Mouse (Mus musculus) adrenal gland, postnatal 14 days (tissue): ENCODE data around the gene Clps. TPM values are rescaled to one million over a fixed set of nuclear protein-coding genes. Genes with fewer than 3 reads are reported as not detected.

Experiments
- DNase-seq: peaks from one replicate; pipeline ENCODE4 v3.0.0; 2021; ENCODE audit warnings: mixed read lengths
- total RNA-seq: library from RNA; stranded (reverse); gene quantifications from 2 replicates; pipeline ENCODE4 v1.2.3, GENCODE M21; 2021

Clps gene
- total RNA-seq, 1 experiment from 2014 or later: not detected

DNA sequence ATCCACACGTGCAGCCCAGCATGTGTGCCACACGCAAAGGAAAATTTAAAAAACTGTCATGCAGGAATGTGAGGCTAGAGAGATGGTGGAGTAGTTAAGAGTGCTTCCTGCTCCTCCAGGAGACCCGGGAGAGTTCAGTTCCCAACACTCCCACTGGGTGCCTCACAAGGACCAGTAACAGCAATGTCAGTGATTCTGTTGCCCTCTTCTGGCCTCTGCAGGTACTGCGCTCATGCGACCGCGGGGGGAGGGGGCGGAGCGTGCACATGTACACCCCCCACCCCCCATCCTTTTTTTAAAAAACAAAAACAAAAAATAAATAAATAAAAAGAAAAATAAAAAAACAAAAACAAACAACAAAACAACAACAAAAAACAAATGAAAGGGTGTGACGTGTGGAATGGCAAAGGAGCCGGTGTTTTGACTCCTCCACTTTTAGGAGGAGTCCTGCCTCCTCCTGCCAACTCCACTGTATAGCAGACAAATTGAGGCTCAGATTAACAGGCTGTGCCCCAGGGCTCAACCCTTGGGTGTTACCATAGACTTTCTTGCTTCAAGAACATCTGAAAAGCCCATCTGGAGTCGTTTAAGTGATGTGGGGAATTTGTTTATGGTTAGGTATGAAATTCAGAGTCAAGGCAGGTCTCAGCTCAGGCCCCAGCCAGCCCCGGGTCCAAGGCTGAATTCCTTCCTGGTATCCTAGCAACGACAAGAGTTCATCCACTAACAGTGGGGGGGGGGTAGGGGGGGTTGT is 7.3 kb downstream of the Clps start:
- peak; percentile 85 for DNase-seq

DNA sequence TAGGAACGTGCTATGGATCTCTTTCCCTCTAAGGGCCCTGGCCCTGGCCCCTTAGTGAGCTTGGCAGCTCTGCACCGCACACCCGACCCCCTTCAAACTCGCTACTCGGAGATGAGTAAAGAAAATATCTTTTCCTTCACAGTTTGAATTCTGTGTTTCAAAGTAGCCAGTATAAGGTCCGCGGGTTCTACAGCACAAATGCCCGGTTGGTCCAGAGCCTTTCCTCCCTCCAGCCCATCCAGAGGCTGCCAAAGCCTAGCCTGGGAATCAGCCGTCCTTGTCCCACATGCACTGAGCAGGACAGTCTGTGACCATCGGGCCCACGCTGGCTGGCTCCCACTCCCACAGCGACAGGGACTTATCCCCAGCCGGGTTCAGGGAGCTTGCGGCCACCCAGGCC is 11.5 kb downstream of the Clps start, which contains the start of gene Clpsl2:
Gene Clpsl2, plus strand, starts transcription at position 301 of the 400 bp plus-strand sequence.
- DNase-seq: no peak

DNA sequence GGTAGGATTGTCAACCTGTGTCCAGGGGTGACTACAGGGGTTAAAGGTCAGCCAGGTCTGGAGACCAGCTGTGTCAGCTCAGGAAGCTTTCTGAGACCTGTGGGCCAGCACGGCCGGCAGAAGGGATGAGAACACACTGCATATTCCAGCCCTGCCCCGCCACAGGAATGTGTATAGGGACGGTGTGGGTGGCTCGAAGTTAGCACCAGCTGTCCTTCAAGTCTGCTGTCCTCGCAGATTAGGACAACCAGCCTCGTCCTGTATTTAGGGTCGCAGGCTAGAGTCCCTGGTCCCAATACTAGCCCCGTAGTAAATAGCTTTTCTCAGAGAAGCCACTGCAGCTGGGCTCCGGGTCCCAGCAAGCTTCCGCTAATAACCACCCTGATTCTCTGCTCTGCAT is 12.0 kb downstream of the Clps start:
- no peak for DNase-seq

DNA sequence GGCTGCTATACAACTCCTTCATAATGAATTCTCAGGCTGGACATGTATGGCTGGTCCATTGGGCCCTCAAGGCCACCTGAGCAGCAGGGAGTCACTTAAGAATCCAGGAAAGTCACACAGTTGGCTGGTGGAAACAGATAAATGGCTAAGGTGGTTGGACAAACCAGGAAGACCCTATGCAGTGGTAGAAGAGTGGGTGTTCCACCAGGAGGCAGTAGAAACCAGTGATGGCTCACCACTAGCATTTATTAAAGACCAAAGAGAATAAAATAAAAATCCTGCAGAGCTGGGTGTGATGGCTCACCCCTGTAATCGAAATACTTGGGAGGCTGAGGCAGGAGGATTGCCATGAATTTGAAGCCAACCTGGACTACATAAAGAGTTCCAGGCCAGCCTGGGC is 13.6 kb downstream of the Clps start:
- DNase-seq: peak; percentile 48

DNA sequence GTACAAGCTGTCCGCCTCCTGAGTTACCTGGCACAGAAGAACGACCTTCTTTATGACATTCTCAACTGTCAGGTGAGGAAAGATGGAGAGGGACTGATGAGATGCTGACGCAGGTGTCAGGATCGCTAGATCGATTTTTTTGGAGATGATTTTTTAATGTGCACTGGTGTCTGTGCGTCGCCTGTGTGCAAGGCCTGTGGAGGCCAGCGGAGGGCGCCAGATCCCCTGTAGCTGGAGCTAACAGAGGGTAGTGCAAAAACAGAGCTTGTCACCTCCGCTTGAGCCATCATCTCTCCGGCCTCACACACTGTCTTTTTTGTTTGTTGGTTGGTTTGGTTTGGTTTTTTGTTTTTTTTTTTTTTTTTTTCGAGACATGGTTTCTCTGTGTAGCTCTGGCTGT is 22.7 kb downstream of the Clps start:
- DNase-seq: no peak

DNA sequence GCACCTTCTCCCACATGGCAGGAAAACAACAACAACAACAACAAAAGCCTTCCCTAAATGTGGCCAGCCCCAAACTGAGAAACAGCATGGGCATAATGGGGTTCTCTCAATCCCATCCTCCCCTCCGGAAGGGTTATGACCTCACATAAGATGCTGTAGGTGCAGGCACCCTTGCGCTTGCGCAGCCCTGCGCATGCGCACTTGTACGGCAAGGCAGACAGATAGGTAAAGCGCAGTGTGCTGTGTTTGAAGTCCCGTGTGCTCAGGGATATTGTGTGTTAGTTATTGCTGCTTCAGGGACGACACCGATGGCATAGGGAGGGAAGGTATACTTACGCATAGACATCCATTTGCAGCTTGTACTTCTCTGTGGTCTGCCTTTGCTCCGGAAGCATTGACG is 27.2 kb downstream of the Clps start:
- DNase-seq: no peak

DNA sequence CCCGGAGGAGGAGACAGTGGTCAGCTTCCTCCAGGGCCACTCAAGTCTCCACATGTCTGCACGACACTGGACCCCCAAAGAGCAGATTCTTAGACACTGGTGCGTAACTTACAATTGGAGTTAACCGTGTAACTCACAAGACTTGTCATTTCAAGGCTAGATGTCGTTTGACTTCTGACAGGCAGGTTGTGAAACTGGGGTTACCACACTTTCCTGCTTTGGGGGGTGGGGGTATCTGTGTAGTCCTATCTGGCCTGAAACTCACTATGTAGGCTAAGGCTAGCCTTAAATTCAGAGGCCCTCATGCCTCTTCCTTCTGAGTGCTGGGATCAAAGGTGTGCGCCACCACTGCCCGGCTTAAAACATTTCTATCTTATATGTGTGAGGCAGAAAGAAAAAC is 28.0 kb downstream of the Clps start:
- DNase-seq: no peak

DNA sequence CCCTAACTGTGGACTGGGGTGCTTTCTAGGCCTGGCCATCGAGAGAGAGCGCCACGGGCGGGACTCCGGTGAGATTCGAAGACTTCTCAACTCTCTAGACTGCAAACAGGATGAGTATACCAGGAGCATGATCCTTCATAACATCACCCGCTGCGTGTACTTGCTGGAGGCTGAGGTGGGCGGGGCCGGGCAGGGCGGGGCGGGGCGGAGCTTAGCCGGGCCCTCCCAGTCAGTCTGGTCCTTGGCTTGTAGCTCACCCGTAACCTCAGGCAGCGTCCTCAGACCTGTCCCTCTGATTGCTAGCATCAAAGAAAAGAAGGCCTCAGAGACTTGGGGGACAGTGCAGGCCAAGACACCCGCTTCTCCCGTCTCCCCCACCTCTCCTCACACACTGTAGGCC is 28.6 kb downstream of the Clps start:
- DNase-seq: no peak

DNA sequence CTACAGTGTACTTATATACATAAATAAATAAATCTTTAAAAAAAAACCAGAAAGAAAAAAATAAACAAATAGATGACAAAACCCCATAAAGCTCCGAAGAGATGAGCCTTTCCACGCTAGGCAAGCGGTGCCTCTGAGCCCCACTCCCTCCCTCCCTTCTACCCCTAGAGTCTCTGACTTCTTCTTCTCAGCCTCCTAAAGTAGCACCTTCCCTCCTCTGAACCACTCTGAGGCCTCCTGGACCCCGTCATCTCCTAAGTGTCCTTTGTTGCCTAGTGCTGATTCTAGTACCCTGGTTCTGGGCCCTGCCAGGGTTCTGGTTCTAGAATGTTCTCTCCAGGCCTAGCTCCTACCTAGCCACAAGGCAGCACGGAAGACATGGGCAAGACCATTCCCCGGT is 30.1 kb downstream of the Clps start, which contains the start of gene Armc12:
Gene Armc12, plus strand, starts transcription at position 301 of the 400 bp plus-strand sequence.
- DNase-seq: no peak

DNA sequence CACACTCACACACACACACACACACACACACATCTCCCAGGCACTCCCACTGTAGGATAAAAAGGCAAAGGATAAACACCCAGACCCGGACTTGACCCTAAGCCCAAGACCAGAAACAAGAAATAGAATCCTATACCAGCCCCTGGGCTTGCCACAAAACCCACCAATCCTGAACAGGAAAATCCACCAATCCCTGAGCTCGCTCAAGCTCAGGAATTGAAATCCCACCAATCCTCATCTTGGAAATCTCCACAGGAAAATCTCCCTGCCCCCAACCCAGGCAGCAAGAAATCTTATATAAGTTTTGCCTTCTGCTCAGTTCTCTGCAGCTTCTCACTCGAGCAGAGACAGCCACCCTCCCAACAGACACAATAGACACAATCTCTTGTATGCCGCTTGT is 31.4 kb downstream of the Clps start:
- no peak for DNase-seq

DNA sequence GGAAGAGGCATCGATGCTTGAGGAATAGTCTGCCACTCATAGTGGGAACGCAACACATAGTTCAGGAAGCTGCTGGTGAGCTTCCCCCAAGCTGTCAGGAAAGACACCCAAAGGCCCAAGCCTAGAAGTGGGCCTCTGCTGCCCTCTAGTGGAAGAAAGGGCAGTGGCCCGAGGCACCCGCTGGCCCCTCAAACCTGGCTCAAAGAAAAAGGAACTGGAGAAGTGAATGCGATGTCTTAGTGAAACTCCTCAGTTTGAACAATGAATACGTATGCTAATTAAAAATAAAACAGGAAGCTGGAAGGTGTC is 32.6 kb downstream of the Clps start:
- DNase-seq: peak; percentile 93

DNA sequence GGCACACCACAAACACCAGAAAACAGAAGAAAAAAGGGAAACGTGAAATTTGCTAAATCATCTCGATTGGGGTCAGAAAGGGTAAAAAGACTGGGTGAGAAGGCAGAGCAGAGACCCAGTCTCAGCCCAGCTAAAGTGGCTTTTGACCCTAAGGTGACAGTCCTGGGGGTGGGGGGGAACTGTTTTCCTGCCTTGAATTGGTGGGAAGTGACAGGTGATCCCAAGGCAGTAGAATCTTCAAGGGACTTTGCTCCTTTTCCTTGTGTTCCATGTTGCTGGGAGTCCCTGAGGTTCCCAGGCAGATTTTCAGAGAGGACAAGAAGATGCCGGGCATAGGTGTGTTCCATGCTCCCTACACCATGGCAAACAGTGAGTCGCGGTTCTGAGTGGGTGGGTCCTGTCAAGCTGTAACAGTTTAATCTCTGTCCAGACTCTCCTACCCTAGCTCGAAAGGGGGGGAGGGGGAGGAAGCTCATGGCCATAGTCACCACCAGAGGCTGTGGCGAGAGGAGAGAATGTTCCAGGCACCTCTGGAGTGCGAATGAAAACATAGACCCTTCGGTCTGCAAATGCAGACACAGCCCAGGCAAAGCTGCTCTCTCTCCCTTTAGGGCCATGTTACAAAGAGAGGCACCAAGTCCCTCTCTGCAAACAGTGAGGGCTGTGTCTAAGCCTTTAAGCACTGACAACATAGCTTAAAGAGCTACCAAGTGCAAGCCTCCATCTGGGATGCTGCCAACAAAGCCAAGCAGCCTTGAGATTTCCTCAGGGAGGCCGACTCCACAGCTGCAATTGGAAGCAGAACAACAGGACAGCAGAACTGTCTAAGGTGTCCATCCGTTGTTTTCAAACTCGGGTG is 33.2 kb downstream of the Clps start:
- peak; percentile 86 for DNase-seq

DNA sequence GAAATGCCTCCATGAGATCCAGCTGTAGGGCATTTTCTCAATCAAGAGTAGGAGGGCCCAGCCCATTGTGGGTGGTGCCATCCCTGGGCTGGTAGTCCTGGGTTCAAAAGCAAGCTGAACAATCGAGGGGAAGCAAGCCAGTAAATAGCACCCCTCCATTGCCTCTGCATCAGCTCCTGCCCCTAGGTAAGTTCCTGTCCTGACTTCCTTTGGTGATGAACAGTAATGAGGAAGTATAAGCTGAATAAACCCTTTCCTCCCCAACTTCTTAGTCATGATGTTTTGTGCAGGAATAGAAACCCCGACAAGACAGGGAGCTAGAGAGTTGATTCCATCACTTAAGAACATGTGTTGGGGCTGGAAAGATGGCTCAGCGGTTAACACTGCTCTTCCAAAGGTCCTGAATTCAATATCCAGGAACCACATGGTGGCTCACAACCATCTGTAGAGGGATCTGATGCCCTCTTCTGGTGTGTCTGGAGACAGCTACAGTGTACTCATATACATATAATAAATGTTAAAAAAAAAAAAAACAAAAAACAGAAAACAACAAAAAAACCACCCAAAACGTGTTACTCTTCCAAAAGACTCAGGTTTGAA is 35.6 kb downstream of the Clps start:
- DNase-seq: no peak

DNA sequence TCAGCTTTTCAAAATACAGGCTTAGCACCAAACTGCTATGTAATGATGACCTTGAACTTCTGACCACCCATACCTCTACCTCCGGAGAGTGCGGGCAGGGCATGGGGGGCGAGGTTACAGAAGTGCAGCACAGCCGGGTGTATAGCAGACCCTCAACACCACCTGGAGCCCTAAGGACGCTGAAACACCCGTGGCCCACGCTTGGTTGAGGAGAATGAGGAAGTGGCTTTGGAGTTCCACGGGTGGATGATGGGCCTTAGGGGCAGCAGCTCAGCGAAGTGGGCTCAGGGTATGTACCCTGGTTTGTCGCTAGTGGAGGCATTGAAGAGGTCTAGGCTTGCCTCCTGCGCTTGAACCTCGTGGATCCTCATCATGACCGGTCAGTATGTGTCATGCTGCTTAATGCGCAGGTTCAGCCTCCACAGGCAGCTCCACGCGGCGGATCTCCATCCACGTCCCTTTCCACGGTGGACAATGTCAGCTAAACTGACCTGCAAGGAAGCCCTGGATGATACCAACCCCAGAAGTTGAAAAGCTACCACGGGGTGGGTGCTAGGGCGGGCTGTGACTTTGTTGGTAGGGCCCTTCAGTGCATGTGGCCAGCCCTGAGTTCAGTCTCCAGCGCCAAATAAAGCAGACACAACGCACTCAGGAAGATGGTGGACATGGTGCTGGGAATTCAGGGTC is 36.4 kb downstream of the Clps start:
- no peak for DNase-seq

DNA sequence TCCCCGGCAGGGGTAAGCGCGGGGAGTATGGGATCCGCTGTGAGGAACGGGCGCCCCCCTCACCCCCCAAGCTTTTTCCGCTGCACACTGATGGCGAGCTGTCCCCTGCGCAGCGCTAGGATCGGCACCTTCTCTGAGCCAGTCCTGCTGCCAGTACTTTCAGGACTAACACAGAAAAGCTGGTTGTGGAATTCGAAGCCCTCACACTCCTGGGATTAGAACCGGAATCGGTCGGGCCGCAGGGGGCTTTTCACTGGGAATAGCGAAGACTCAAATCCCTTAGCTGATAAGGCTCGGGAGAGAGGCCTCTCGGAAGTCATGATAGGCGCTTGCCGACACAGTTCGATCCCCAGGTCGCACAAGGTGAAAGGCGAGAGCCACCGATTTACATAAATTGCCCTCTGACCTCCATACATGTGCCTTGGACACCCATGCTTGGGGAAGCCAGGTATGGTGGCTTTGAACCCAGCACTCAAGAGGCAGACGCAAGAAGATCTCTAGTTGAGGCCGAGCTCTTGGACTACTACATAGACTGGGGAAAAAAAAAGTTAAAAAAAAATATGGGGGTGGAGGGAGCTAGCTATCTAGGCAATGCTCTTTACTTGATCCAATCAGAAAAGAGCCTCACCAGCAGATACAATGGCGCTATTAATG is 37.1 kb downstream of the Clps start:
- DNase-seq: no peak

DNA sequence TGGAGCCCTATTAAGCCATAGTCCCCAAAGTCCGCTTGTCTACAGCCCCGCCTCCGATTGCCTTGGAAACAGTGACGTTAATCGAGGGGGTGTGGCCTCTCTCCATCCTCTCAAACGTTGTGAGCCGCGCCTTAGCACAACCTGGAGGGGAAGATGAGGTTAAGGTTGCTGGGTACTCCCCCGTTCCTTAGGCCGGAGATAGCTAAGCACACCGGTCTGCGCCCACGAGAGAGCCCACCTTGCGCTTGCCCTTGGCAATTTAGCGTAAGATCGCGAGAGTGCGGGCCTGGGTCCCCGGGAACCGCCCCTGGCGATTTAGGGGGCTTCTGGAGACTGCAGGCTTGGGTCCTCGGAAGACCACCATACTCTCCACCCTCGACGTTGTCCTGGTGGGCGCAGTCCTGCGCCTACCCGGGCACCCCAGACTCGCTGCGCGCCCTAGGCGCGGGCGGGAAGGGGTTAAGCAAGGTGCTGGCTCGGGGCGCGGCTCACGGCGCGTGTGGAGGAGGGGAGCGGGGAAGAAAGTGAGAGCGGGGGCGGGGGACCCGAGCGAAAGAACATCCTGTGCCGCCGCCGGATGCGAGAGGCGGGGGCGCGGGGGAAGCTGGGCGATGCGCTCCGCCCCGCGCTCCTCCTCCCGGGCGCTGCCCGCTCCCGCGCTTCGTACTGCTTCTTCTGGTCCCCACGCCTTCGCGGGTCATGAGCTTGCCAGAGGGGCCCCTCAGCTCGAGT is 37.8 kb downstream of the Clps start:
- DNase-seq: peak; percentile 95

DNA sequence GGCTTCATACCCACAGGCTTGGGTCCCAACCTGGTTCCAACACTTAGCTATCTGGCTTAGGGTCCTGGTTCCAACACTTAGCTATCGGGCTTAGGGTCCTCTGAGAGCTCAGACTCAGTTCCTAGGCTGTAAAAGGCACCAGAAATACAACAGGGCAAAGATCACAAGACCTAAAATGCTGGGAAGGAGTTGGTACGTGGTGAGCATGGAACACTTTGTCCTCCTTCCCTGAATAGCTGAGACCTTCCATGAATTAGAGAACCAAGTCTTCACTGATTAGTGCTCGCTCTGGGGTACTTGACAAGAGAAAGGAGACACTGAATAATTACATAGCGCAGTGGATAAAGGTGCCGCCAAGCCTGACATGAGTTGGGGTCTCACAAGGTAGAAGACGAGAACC is 38.6 kb downstream of the Clps start:
- DNase-seq: no peak

DNA sequence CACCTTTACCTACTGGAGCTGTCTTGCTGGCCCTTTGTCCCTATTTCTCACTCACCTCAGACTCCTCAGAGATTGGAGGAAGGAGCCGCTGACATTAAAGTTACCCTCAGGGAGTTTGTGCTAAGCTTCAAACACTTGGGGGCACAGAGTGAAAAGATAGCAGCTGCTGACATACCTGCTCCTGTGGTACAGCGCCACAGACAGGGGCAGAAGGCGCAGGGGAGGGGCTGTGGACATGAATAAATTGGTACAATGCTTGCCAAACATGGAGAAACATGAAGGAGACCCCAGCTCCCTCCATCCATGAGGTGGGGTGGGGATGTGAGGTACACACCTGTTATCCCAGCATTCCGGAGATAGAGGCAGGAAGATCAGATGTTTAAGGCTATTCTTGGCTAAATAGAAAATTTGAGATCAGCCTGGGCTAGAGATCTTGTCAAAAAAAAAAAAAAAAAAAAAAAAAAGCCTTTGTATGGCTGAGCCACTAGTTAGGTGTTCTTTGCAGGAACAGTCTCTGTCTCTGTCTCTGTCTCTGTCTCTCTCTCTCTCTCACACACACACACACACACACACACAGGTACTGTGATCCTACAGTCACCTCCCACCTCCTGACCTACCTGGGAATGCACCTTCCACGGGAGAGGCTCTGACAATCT is 39.4 kb downstream of the Clps start:
- DNase-seq: no peak

DNA sequence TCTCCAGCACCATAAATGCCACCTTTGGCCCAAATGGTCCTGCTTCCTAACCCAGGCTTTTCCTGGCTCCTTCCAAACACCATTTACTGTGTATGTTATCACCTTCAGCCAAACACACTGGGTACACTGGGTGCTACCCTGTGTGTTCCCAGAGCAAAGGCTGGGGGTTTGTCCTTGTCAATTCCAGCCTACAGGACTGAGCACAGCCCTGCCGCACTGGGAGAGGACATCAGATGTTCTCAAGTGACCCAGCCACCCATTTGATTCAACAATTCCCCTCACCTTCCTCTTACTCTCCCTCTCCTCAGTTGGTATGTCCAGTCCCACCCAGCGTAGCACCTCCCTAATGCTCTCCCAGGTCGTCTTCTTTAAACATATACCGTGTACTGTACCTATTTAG is 40.0 kb downstream of the Clps start:
- DNase-seq: no peak

DNA sequence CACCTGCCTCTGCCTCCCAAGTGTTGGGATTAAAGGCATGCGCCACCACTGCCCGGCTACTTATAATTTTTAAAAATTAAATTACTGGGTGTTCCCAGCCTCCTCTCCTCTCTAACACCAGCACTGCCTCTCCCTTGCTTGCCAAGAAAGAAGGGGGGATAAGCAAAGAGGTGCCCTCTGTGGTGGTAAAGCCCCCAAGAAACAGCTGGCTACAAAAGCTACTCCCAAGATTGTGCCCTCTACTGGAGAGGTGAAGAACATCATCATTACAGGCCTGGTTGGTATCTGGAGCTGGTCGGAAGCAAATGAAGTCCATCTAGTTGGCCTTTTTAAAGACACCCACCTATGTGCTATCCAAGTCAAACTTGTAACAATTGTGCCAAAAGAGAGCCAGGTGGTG is 40.7 kb downstream of the Clps start:
- DNase-seq: no peak

DNA sequence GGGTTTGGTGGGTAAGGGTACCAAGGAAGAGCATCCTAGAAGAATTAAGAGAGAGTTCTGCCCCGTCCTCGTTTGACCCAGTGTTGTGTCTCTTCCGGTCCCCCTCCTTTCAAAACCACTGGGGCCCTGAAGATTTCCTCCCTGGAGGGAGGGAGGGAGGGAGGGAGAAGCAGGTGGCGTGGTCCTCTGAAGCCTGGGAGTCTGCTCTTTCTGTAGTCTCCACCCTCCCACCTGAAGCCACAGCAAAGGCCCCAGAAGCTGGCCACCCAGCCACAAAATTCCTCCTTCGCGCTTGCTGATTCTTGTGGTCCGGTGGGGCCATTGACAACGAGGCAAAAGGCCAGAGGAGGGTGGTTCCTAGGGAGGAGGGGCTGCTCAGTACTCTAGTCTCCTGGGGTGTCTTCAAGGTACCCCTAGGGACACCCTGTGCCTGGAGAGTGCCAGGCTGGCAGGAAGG is 41.9 kb downstream of the Clps start:
- peak; percentile 78 for DNase-seq
